Mouse (Mus musculus): ENCODE measurements around the gene Insm2. TPM values are rescaled to one million over a fixed set of nuclear protein-coding genes. Genes with fewer than 3 reads are reported as not detected.
"Not testable (repeated sequence)": the region's sequence is repeated elsewhere in the genome, so short reads cannot be mapped to it uniquely, and the experiment has no call there.

The Insm2 gene
- not detected in 2 replicates for polyA plus RNA-seq (2011; ENCODE audit: insufficient read depth, insufficient read length, low read depth, missing spikeins)

- Histone ChIP-seq H3K27ac (ENCODE audit: insufficient read depth, low read length) (no peak within 1 kb of the TSS), H3K4me3 (ENCODE audit: low read depth, low read length) (peak within 1 kb of the TSS; percentile 69), H3K27me3 (ENCODE audit: control insufficient read depth, insufficient read depth, low read length, poor library complexity, severe bottlenecking) (peaks cover 15% of the 10 kb centered on the region)
Observed at GRCm38 (mm10) chr12:55598887-55599561, at the start of gene Insm2. Gene Insm2 (plus strand): TSS chr12:55599427.

GRCm38 (mm10) chr12:55554901-55555300, 44.3 kb upstream of the Insm2 start:
- H3K4me3 ChIP-seq (ENCODE audit: low read depth, low read length); H3K4me1 ChIP-seq (ENCODE audit: control insufficient read depth, insufficient read depth, low read length); H3K9ac ChIP-seq (ENCODE audit: low read depth, poor library complexity, severe bottlenecking); H3K27me3 ChIP-seq (ENCODE audit: control insufficient read depth, insufficient read depth, low read length, poor library complexity, severe bottlenecking); H3K36me3 ChIP-seq (ENCODE audit: control insufficient read depth, insufficient read depth, low read length, poor library complexity, severe bottlenecking); H3K27ac ChIP-seq (ENCODE audit: insufficient read depth, low read length): not testable (repeated sequence)
- peaks cover 16% of the 10 kb centered on the region for H3K9me3 ChIP-seq (replicated peaks; ENCODE audit: control insufficient read depth, insufficient read depth, low read length, poor library complexity, severe bottlenecking)

More at GRCm38 (mm10) chr12:55598887-55599561, at the start of gene Insm2:
- Histone ChIP-seq H3K36me3 (ENCODE audit: control insufficient read depth, insufficient read depth, low read length, poor library complexity, severe bottlenecking) (no peaks in the 10 kb centered on the region), H3K9ac (ENCODE audit: low read depth, poor library complexity, severe bottlenecking) (peak within 1 kb of the TSS; percentile 36; the same call in 1 of the 2 replicates), H3K9me3 (replicated peaks; ENCODE audit: control insufficient read depth, insufficient read depth, low read length, poor library complexity, severe bottlenecking) (no peaks in the 10 kb centered on the region), H3K4me1 (ENCODE audit: control insufficient read depth, insufficient read depth, low read length) (no peaks in the 10 kb centered on the region)
- TF ChIP-seq EP300 (IDR thresholded peaks at IDR 0.05; ENCODE audit: insufficient read depth, low read depth, low read length) (no peak), POLR2A (IDR thresholded peaks at IDR 0.05; ENCODE audit: insufficient read depth, low read length) (no peak), CTCF (IDR thresholded peaks at IDR 0.05; ENCODE audit: low read depth, low read length) (no peak)

- Histone ChIP-seq H3K4me1 (ENCODE audit: control insufficient read depth, insufficient read depth, low read length) (no peaks in the 10 kb centered on the region), H3K27me3 (ENCODE audit: control insufficient read depth, insufficient read depth, low read length, poor library complexity, severe bottlenecking) (no peaks in the 10 kb centered on the region), H3K9ac (ENCODE audit: low read depth, poor library complexity, severe bottlenecking) (no peak overlapping the region), H3K4me3 (ENCODE audit: low read depth, low read length) (no peak overlapping the region), H3K27ac (ENCODE audit: insufficient read depth, low read length) (no peak overlapping the region), H3K36me3 (ENCODE audit: control insufficient read depth, insufficient read depth, low read length, poor library complexity, severe bottlenecking) (no peaks in the 10 kb centered on the region), H3K9me3 (replicated peaks; ENCODE audit: control insufficient read depth, insufficient read depth, low read length, poor library complexity, severe bottlenecking) (0 out of 2 replicates have a peak, but pooled peaks cover 4% of the 10 kb centered on the region)
- no peak for TF ChIP-seq CTCF (IDR thresholded peaks at IDR 0.05; ENCODE audit: low read depth, low read length)
- TF ChIP-seq POLR2A (IDR thresholded peaks at IDR 0.05; ENCODE audit: insufficient read depth, low read length): no peak
- no peak for TF ChIP-seq EP300 (IDR thresholded peaks at IDR 0.05; ENCODE audit: insufficient read depth, low read depth, low read length)
Observed at GRCm38 (mm10) chr12:55557866-55558265, 41.4 kb upstream of the Insm2 start.

GRCm38 (mm10) chr12:55559184-55559855, 39.9 kb upstream of the Insm2 start:
- TF ChIP-seq CTCF (IDR thresholded peaks at IDR 0.05; ENCODE audit: low read depth, low read length): no peak
- no peak for TF ChIP-seq POLR2A (IDR thresholded peaks at IDR 0.05; ENCODE audit: insufficient read depth, low read length)
- no peak for TF ChIP-seq EP300 (IDR thresholded peaks at IDR 0.05; ENCODE audit: insufficient read depth, low read depth, low read length)
- no peaks in the 10 kb centered on the region for H3K9me3 ChIP-seq (replicated peaks; ENCODE audit: control insufficient read depth, insufficient read depth, low read length, poor library complexity, severe bottlenecking)

GRCm38 (mm10) chr12:55560025-55560690, 39.1 kb upstream of the Insm2 start:
- TF ChIP-seq POLR2A (IDR thresholded peaks at IDR 0.05; ENCODE audit: insufficient read depth, low read length) (no peak), CTCF (IDR thresholded peaks at IDR 0.05; ENCODE audit: low read depth, low read length) (no peak), EP300 (IDR thresholded peaks at IDR 0.05; ENCODE audit: insufficient read depth, low read depth, low read length) (no peak)
- Histone ChIP-seq H3K4me3 (ENCODE audit: low read depth, low read length) (no peak overlapping the region), H3K27me3 (ENCODE audit: control insufficient read depth, insufficient read depth, low read length, poor library complexity, severe bottlenecking) (no peaks in the 10 kb centered on the region), H3K4me1 (ENCODE audit: control insufficient read depth, insufficient read depth, low read length) (no peaks in the 10 kb centered on the region), H3K9ac (ENCODE audit: low read depth, poor library complexity, severe bottlenecking) (no peak overlapping the region), H3K27ac (ENCODE audit: insufficient read depth, low read length) (no peak overlapping the region), H3K36me3 (ENCODE audit: control insufficient read depth, insufficient read depth, low read length, poor library complexity, severe bottlenecking) (no peaks in the 10 kb centered on the region), H3K9me3 (replicated peaks; ENCODE audit: control insufficient read depth, insufficient read depth, low read length, poor library complexity, severe bottlenecking) (no peaks in the 10 kb centered on the region)

More at GRCm38 (mm10) chr12:55559184-55559855, 39.9 kb upstream of the Insm2 start:
- Histone ChIP-seq H3K36me3 (ENCODE audit: control insufficient read depth, insufficient read depth, low read length, poor library complexity, severe bottlenecking) (no peaks in the 10 kb centered on the region), H3K27ac (ENCODE audit: insufficient read depth, low read length) (no peak overlapping the region), H3K4me1 (ENCODE audit: control insufficient read depth, insufficient read depth, low read length) (no peaks in the 10 kb centered on the region), H3K4me3 (ENCODE audit: low read depth, low read length) (no peak overlapping the region), H3K27me3 (ENCODE audit: control insufficient read depth, insufficient read depth, low read length, poor library complexity, severe bottlenecking) (no peaks in the 10 kb centered on the region), H3K9ac (ENCODE audit: low read depth, poor library complexity, severe bottlenecking) (no peak overlapping the region)

- no peak overlapping the region for H3K27ac ChIP-seq (ENCODE audit: insufficient read depth, low read length)
- H3K4me3 ChIP-seq (ENCODE audit: low read depth, low read length): no peak overlapping the region
- no peak for TF ChIP-seq CTCF (IDR thresholded peaks at IDR 0.05; ENCODE audit: low read depth, low read length)
- no peak for TF ChIP-seq POLR2A (IDR thresholded peaks at IDR 0.05; ENCODE audit: insufficient read depth, low read length)
- TF ChIP-seq EP300 (IDR thresholded peaks at IDR 0.05; ENCODE audit: insufficient read depth, low read depth, low read length): no peak
- H3K9me3 ChIP-seq (replicated peaks; ENCODE audit: control insufficient read depth, insufficient read depth, low read length, poor library complexity, severe bottlenecking): no peaks in the 10 kb centered on the region
- H3K36me3 ChIP-seq (ENCODE audit: control insufficient read depth, insufficient read depth, low read length, poor library complexity, severe bottlenecking): no peaks in the 10 kb centered on the region
- no peak overlapping the region for H3K9ac ChIP-seq (ENCODE audit: low read depth, poor library complexity, severe bottlenecking)
- no peaks in the 10 kb centered on the region for H3K4me1 ChIP-seq (ENCODE audit: control insufficient read depth, insufficient read depth, low read length)
- H3K27me3 ChIP-seq (ENCODE audit: control insufficient read depth, insufficient read depth, low read length, poor library complexity, severe bottlenecking): no peaks in the 10 kb centered on the region
Observed at GRCm38 (mm10) chr12:55563742-55564141, 35.5 kb upstream of the Insm2 start.
